Mouse (Mus musculus) left cerebral cortex, adult 11 months (tissue): ENCODE measurements around the gene Ppp1r14b.

ENCODE experiments used
- DNase-seq: peaks from one replicate; pipeline ENCODE4 v3.0.0; 2022; ENCODE audit warnings: low spot score

The Ppp1r14b gene

GRCm38 (mm10) chr19:6942764-6943163 is 32.0 kb upstream of the Ppp1r14b start:
- DNase-seq: no peak

- DNase-seq: no peak
Measured at GRCm38 (mm10) chr19:6943709-6944108, 31.1 kb upstream of the Ppp1r14b start.

- no peak for DNase-seq
Measured at GRCm38 (mm10) chr19:6947742-6948141, 27.0 kb upstream of the Ppp1r14b start.

- no peak for DNase-seq
Measured at GRCm38 (mm10) chr19:6948186-6948585, 26.6 kb upstream of the Ppp1r14b start.

DNA sequence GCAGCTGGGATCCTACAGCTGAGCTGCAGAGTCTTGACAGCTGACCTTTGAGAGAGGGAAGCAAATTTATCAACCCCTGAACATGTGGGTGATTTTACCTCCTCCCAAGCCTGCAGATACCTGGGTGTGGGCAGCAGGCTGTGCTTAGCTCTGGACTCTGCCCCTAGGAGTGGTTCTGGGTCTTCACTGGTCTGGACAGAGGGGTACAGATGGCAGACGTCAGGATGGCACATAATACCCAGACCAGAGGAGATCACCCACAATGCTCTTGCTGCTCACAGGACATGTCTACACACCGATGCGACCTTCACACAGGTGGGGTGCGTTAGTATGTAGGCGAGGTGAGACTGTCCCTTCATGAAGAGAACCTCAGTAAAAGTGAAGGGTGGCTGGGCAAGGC is 25.2 kb upstream of the Ppp1r14b start:
- DNase-seq: no peak

- DNase-seq: no peak
Measured at GRCm38 (mm10) chr19:6949951-6950350, 24.8 kb upstream of the Ppp1r14b start.

GRCm38 (mm10) chr19:6950613-6951153 is 24.1 kb upstream of the Ppp1r14b start:
- DNase-seq: no peak

GRCm38 (mm10) chr19:6951381-6951968 is 23.3 kb upstream of the Ppp1r14b start:
- DNase-seq: peak; percentile 89

DNA sequence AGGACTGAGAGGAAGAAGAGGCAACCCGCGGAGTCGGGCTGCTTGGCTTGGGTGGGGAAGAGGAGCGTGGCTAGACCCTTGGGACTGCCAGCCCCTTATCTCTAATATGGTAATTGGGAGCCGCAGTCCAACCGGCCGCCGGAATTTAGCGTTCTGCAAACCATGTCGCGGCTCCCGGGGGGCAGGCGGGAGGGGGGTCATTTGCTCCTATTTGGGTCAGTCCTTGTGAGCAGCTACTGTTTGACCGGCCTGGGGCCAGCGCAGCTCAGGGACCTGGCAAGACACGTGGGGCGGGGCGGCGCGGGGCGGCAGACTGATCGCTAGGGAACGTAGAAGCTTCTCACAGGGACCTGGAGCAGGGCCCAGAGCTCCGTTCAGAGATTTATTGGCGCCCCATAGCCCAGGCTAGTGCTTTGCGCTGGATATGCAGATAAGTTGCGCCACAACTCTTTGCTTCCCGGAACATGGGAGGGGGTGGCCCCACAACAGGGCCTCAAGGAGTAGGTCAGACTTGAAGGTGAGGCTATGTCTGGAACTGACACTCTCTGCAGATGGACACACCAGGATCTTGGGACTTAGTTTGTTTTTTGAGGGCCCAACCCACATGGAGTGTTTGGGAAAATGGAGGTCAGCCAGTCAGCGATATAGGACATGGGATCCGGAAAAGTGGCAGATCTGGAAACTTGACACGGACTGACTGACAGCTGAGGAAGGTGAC is 22.6 kb upstream of the Ppp1r14b start:
- DNase-seq: no peak

DNA sequence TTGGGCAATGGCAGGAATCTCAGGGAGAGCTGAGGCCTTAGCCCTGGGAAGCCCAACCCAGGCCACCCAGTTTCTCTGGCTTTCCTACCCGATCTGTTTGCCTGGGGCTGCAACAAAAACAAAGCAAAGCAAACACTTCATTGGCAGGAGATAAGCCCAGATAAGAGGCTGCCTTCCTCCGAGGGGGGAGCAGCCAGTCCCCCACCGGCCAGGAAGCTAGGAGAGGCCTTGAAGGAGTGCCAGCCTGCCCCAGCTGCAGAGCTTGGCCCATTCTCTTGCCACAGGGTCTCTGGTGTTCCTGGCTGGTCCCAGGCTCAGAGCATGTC is 22.1 kb upstream of the Ppp1r14b start:
- DNase-seq: no peak

- no peak for DNase-seq
Measured at GRCm38 (mm10) chr19:6954046-6954445, 20.7 kb upstream of the Ppp1r14b start.

DNA sequence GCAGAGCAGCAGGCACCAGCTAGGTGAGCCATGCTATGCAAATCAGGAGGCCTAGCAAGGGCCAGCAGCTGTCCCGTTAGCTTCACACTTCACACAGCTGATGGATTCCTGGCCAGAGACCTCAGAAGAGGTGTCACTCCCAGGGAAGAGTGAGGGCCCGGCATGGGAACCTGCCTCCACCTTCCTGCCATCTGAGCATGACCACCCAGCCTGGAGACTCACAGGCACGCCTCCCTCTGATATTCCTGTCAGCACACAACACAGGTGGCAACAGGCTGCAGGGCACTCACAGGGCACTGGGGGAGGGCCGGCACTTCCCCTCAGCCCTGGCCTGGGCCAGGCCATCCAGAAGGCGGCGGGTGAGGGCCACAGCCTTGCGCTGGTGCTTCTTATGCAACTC is 19.3 kb upstream of the Ppp1r14b start:
- DNase-seq: no peak

- DNase-seq: no peak
Measured at GRCm38 (mm10) chr19:6956461-6956860, 18.3 kb upstream of the Ppp1r14b start.

DNA sequence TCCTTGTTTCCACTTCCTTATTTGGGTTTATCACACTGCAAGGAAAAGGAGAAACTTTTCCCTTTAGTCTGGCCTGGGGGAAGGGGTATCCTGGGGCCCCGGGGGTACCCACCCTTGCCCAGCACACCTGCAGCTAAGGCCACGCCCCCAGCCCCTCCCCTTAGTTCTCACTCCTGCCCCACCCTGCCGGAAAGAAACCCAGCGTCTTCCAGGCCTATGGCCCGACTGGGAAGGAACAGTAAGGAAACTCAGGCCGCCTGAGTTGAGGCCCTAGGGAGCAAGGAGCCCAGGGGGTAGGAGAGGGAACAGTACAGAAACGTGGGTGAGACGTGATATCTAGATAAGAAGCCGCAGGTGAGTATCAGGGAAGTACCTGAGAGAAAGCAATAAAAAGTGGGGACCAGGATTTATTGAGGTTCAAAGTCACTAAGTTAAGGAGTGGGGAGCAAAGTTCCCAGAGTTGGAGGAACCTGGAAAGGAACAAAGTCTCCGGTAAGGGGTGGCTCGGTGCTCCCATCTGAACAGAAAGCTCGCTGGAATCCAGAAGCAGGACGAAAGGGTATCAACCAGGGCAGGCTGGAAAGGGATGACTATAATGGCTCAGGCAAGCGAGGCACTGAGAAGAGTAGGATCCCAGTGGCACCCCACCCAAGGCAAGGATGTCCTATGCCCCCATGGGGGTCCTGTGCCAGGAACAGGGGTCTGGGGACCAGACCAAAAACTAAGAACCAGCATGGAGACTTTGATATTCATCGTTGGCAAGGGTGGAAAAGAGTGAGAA is 6.1 kb upstream of the Ppp1r14b start:
- DNase-seq: no peak

DNA sequence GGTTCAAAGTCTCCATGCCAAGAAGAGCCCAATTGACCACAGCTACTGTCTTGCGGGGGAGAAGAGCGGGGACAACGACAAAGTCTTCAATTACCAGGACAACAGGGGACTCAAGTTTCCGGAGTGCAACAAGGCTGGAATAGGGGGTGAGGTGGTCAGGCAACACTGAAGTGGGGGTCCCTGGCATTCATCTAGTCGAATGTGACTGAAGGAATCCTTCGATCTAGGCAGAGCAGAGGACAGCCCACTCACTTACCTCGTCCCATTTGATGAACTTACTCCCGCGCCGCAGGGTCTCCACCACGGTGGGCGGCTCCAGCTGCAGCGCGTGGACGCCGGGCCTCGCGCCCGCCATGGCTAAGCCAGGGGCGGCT is 5.5 kb upstream of the Ppp1r14b start:
- DNase-seq: no peak

- no peak for DNase-seq
Measured at GRCm38 (mm10) chr19:6969665-6970381, 4.9 kb upstream of the Ppp1r14b start.

DNA sequence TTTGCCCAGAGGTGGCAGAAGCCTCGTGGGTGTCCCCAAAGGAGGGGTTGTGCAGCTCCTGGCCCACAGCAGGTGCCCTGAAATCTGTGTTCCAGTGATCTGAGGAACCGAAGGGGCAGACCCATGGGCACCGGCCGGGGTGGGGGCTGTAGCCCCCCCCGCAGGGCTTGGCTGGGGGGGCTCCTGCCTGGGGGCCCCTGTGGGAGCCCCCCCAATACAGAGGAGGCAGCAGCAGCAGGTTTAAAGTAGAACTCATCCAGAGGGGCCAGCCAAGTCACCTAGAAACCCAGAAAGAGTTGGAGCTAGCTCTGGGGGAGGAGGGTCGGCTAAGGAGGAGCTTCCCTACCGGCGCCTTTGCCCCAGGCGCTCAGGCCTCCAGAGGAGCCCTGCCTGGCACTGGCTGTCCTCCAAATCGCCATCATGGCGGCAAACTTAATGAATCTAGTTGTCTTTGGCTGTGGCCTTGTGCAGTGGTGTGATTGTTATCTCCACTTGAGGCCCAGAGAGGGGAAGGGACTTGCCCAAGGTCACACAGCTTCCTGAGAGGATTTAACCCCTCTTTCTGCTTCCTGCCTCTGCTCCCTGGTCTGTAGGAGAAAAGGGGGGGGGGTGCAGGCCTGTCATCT is 4.2 kb upstream of the Ppp1r14b start:
- DNase-seq: no peak

DNA sequence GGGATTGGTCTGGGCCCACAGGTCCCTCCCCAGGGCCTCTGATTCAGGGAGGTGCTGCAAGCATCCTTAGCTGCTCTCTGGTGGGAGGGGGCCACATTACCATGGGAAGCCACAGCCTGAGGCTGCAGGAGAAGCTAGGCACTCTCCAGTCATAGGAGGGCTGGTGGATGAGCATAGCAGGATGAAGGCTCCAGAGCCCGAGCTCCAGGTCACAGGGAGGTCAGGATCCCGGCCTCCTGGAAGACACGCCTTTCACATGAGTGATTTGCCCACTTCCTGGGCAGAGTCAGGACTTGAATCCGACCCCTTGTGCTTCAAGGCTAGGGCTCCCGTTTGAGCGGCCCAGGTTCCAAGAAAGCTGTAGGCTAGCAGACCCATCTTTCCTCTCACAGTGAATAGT is 3.1 kb upstream of the Ppp1r14b start:
- no peak for DNase-seq

- no peak for DNase-seq
Measured at GRCm38 (mm10) chr19:6972247-6972917, 2.4 kb upstream of the Ppp1r14b start.

DNA sequence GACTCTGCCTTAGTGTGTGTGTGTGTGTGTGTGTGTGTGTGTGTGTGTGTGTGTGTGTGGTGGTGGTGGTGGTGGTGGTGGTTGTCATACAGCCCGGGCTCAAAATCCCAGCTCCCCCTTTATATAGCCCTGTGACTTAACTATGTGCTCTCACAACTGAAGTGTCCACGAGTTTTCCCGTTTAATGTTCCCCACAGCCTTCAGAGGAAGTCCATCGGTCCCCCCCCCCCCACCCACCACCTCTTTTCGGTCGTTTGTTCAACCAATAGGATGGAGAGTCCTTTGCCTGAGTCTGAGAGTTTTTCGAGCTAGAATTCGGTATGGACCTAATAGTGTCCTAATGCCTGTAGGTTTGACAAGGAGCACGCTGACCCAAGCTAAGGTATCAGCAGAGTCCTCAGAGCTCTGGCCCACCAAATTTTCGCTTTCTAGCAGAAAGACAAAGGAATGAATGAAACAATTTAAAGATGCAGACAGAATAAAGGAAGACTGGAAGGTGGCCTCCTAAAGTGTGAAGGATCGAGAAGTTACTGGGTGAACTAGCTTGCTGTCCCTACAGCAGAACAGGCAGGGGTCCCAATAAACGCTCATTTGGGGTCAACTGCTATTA is 1.1 kb upstream of the Ppp1r14b start:
- no peak for DNase-seq
